ENCODE assay signal across 8 mouse cellular contexts in the genomic region with DNA sequence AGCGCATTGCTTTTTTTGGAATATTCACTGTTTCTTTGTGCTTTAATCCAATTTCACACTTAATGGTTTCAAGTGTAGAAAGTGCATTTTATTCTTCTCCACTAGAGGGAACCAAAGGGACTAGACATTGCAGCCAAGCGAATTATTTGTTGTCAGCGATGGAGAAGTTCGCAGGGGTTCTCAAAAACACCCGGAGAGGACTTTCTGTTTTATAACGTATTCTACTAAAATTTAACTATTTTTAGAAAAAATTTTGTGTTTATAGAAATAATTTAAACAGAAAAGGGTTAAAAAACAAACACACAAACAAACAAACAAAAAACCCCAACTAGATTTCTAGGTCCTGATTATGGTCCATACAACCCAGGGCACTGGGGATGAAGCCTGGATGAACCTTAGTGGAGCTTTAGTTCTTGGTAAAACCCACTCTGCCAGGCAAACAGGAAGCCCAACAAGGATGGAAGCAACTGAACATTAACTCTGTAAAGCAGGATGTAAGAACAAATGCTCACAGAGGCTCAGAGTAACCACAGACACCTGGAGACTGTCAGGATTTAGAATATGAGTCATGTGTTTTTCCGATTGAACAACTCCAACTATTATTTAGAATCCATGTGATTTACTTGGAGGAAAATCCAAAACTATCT.
A peak's percentile ranks its signal among the peaks of the same experiment; 100 is the strongest.
DNase-seq lines count a peak whose midpoint lies in the region; ATAC-seq and TF ChIP-seq lines count a peak whose summit lies in the region.
"Had no signal": no experiment of that assay in that cellular context is flagged by ENCODE, and none has a peak within 500 bp of the region (broad histone marks: within the 10 kb centered on the region; RNA-seq: fewer than 3 reads in every experiment).

No protein-coding gene starts in this region.

- no peak overlapping the region for H3K9ac ChIP-seq in embryonic facial prominence, embryonic 14.5 days (ENCODE audit: low read depth, low read length)
- H3K9ac ChIP-seq: neural tube, embryonic 13.5 days had no signal

- WGBS in embryonic facial prominence, embryonic 14.5 days = 27% methylated on average over 7 of the region's 7 CpGs

- H3K4me2 ChIP-seq in embryonic facial prominence, embryonic 14.5 days (ENCODE audit: low read depth, low read length) = no peak overlapping the region; the same call in 1 of the 2 replicates
- peak overlapping the region; percentile 59 for H3K4me2 ChIP-seq in myocyte (ENCODE audit: low read depth)
- H3K4me2 ChIP-seq: neural tube, embryonic 13.5 days had no signal

- intact Hi-C loops in left cerebral cortex, adult 2 months (cut with DNase I) = no loop called here
- intact Hi-C loops in left cerebral cortex, postnatal 36 days (cut with DNase I) = no loop called here

- peak; percentile 74 for TF ChIP-seq CTCF in left cerebral cortex, adult 2 months (IDR thresholded peaks at IDR 0.05)

- no peak overlapping the region for H3ac ChIP-seq in myocyte (ENCODE audit: control insufficient read depth, insufficient read length)

- TF ChIP-seq POLR2A in myocyte (IDR thresholded peaks at IDR 0.05; ENCODE audit: insufficient read length, low read depth) = no peak

- H3K79me2 ChIP-seq in myocyte (ENCODE audit: control insufficient read depth, insufficient read depth) = no peaks in the 10 kb centered on the region

- no peaks in the 10 kb centered on the region for H3K9me3 ChIP-seq in embryonic facial prominence, embryonic 14.5 days (ENCODE audit: control insufficient read depth, low read length)
- H3K9me3 ChIP-seq: neural tube, embryonic 13.5 days had no signal

- no peak overlapping the region for H3K27ac ChIP-seq in left cerebral cortex, adult 2 months
- H3K27ac ChIP-seq in embryonic facial prominence, embryonic 14.5 days (replicated peaks; ENCODE audit: low read depth, low read length) = no peak overlapping the region
- H3K27ac ChIP-seq: neural tube, embryonic 13.5 days had no signal

- ATAC-seq in embryonic facial prominence, embryonic 14.5 days (ENCODE audit: low read depth) = no peak; the same call in 1 of the 2 replicates

- H3K27me3 ChIP-seq in embryonic facial prominence, embryonic 14.5 days (replicated peaks; ENCODE audit: control insufficient read depth, insufficient read depth, low read length) = no peaks in the 10 kb centered on the region
- no peaks in the 10 kb centered on the region for H3K27me3 ChIP-seq in myocyte (ENCODE audit: control insufficient read depth, insufficient read depth, insufficient read length)
- H3K27me3 ChIP-seq: neural tube, embryonic 13.5 days had no signal

- no peaks in the 10 kb centered on the region for H3K36me3 ChIP-seq in embryonic facial prominence, embryonic 14.5 days (ENCODE audit: control insufficient read depth, insufficient read depth, low read length)
- H3K36me3 ChIP-seq in myocyte (ENCODE audit: control insufficient read depth, insufficient read depth) = no peaks in the 10 kb centered on the region
- H3K36me3 ChIP-seq: neural tube, embryonic 13.5 days had no signal

- no peak for DNase-seq in left cerebral cortex, adult 2 months (ENCODE audit: extremely low spot score in 1 of 2, low spot score in 2 of 2)
- DNase-seq in left cerebral cortex, postnatal 36 days (ENCODE audit: low spot score in 2 of 2) = no peak
- DNase-seq in R1 (ENCODE audit: low read depth, low spot score) = peak; percentile 42
- DNase-seq in embryonic facial prominence, embryonic 14.5 days (ENCODE audit: low spot score) = peak; percentile 73
- no peak for DNase-seq in layer of hippocampus, adult 11-12 months (ENCODE audit: low spot score)
- no peak for DNase-seq in gastrocnemius, adult 8-10 months (ENCODE audit: low spot score in 2 of 2)

- H3K4me1 ChIP-seq in embryonic facial prominence, embryonic 14.5 days (ENCODE audit: control insufficient read depth, insufficient read depth, low read length) = no peaks in the 10 kb centered on the region
- H3K4me1 ChIP-seq: neural tube, embryonic 13.5 days had no signal

- peak overlapping the region; percentile 9; the same call in 1 of the 2 replicates for H3K4me3 ChIP-seq in left cerebral cortex, adult 2 months
- no peak overlapping the region for H3K4me3 ChIP-seq in embryonic facial prominence, embryonic 14.5 days (ENCODE audit: low read depth, low read length)
- no peak overlapping the region for H3K4me3 ChIP-seq in myocyte
- H3K4me3 ChIP-seq: neural tube, embryonic 13.5 days had no signal

TF ChIP-seq in myocyte, 11 proteins besides CTCF, POLR2A, EP300 and RAD21:
- TF ChIP-seq CEBPB (IDR thresholded peaks at IDR 0.05; ENCODE audit: insufficient read depth, poor library complexity, severe bottlenecking) (no peak), SRF (IDR thresholded peaks at IDR 0.05; ENCODE audit: control insufficient read depth, insufficient read length, low read depth) (no peak), USF1 (IDR thresholded peaks at IDR 0.05; ENCODE audit: low read depth) (no peak), POLR2AphosphoS2 (IDR thresholded peaks at IDR 0.05; ENCODE audit: insufficient read length, low read depth) (no peak), MYOG (IDR thresholded peaks at IDR 0.05; ENCODE audit: control insufficient read depth in 1 of 3, insufficient read depth in 1 of 3, insufficient read length in 2 of 3, low read depth in 2 of 3) (no peak), TCF3 (IDR thresholded peaks at IDR 0.05; ENCODE audit: insufficient read length, low read depth) (no peak), TCF12 (IDR thresholded peaks at IDR 0.05; ENCODE audit: insufficient read depth, poor library complexity, severe bottlenecking) (no peak), REST (IDR thresholded peaks at IDR 0.05; ENCODE audit: insufficient read depth, insufficient read length) (no peak), MAX (IDR thresholded peaks at IDR 0.05; ENCODE audit: low read depth) (no peak), MYOD1 (IDR thresholded peaks at IDR 0.05; ENCODE audit: control insufficient read depth in 1 of 3, insufficient read length in 2 of 3, low read depth in 2 of 3) (no peak), E2F4 (IDR thresholded peaks at IDR 0.05; ENCODE audit: insufficient read depth) (no peak)
TF ChIP-seq in myocyte: peak in this region for 0.

Comparison
In these comparisons a context has a peak if more than half of its experiments do, and no peak if none do; other contexts are left out.
1. DNase-seq: peak in R1 (single experiment) and embryonic facial prominence, embryonic 14.5 days (single experiment); none in left cerebral cortex, adult 2 months (0 of 2), left cerebral cortex, postnatal 36 days (0 of 2), layer of hippocampus, adult 11-12 months (single experiment) and gastrocnemius, adult 8-10 months (0 of 2).